Mouse (Mus musculus) ovary, postnatal 36 days (tissue): ENCODE results near the gene Sh3pxd2a.

Source experiments
- DNase-seq: peaks from one replicate; pipeline ENCODE4 v3.0.0; 2022; ENCODE audit warnings: low spot score, mixed read lengths

Sh3pxd2a gene

GRCm38 (mm10) chr19:47439726-47440434 lies 24.3 kb downstream of the Sh3pxd2a start:
- DNase-seq = no peak

GRCm38 (mm10) chr19:47438445-47438844 lies 25.8 kb downstream of the Sh3pxd2a start:
- peak; percentile 67 for DNase-seq

- no peak for DNase-seq
Observed at GRCm38 (mm10) chr19:47437040-47437439, 27.2 kb downstream of the Sh3pxd2a start.

DNA sequence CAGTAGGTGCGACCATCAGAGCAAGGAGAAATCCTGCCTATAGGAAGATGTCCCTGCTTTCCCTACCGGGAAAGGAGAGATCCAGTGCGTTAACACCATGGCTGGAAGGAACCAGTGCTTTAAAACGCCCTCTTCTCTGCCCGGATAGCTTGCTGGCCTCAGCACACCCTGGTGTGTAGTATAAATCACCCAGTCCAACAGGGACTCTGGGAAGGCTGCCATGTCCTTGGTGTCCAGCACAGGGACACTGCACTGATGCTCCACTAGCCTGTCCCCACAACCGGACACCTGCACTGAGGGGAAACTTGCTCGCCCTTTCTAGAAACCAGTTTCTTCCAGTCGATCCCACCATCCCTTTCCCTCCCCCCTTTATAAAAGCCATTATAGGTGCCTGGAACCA lies 28.0 kb downstream of the Sh3pxd2a start:
- DNase-seq = no peak

DNA sequence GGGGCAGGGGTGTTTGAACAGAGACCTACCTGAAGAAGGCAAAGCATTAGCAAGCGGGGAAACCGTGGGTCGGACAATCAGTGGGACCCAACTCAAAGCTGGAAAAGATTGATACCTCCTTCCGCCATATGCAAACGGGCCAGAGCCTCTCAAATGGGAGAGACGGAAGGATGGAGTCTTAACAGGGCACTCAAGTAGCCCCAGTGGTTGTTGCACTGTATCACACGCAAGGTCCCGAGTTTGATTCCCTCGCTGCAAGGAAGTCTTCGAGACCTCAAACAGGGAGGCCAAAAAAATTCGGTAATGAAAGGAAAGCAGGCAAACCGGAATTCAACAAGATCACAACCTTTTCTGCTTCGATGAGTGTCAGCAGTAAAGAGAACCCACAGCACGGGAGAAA lies 29.5 kb downstream of the Sh3pxd2a start:
- DNase-seq = no peak

GRCm38 (mm10) chr19:47432339-47432738 lies 31.9 kb downstream of the Sh3pxd2a start:
- DNase-seq = peak; percentile 37

DNA sequence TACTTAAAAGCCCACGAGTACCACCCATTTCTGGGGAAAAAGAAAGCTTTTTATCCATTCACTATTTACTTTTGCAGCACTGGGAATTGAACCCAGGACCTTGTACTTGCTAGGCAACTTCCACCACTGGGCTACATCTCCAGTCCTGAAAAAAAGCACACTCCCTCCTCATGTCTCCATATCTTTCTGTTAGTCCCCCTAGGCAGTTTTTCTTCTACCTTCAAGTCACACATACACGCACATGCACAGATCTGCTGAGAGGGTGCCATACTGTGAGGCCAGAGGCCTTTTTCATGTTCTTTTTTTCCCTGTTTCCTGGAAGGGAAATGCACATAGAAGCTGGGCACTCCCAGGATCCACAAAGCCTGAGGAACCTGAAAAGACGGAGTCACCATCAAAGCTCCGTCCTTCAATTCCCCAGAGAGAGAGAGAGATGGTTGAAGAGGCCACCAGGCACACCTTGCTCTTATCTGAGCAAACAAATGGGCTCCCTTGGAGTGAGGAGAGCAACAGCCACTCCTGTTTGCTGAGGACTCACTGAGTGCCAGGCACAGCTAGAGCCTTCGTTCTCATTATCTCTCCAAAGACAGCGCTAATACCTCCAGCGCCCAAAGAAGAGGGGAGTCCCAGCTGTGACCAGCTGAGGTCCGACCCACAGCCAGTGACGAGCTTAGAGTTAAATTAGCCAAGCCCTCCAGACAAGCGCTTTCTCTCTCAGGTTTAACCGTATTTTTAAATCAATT lies 32.8 kb downstream of the Sh3pxd2a start:
- DNase-seq = no peak

DNA sequence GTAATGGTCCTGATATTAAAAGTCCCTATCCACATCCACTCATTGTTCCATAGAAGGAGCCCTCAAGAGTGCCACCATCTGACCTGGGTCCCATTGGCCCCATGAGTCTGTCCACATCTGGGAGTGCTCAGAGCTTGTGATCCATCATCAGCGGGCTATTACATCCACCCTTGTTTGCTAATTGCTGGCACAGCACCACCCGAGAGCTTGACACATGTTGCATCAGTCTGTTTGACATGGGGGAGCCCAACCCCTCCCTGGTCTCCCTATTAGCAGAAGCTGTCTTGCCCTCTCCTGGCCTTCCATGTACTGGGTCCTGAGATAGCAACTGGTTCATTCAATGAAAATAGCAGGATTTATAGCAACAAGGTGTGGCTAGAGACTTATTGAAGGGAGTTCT lies 34.0 kb downstream of the Sh3pxd2a start:
- no peak for DNase-seq

GRCm38 (mm10) chr19:47429245-47429644 lies 35.0 kb downstream of the Sh3pxd2a start:
- DNase-seq = no peak

GRCm38 (mm10) chr19:47428794-47429193 lies 35.4 kb downstream of the Sh3pxd2a start:
- no peak for DNase-seq

GRCm38 (mm10) chr19:47427841-47428789 lies 36.1 kb downstream of the Sh3pxd2a start:
- DNase-seq = no peak

- DNase-seq = no peak
Observed at GRCm38 (mm10) chr19:47423632-47424031, 40.6 kb downstream of the Sh3pxd2a start.

DNA sequence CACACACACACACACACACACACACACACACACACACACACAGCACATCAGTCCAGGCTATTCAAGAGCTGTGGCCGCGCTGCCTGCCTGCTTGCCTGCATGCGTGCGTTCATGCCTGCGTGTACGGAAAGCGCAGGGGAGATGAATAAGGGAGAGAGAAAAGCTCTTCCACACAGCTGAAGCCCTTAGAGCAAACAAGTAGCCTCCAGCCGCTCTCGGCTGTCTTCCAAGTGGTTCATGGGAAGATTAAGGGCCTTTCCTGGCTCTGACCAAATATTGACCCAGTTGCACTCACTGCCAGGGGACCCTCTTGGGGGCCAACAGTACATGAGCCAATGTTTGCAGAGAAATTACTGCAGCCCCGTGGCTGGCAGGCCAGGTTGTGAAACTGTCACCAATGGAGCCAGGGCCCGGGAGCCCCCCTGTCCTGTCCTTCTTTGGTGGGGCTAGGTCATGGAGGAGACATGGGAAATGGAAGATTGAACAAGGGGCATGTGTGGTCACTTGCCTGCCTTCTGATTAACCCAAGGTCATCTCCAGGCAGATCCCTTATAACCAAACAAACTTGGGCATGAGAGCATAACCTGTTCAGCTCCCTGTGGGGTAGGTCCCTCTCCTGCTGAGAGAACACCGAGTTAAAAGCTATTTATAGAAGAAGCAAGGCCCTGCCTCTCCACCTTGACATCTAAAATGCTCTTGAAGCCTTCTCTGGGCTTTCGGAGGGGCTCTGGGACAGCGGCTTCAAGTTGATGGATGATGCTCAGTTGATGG lies 42.9 kb downstream of the Sh3pxd2a start:
- DNase-seq = no peak

DNA sequence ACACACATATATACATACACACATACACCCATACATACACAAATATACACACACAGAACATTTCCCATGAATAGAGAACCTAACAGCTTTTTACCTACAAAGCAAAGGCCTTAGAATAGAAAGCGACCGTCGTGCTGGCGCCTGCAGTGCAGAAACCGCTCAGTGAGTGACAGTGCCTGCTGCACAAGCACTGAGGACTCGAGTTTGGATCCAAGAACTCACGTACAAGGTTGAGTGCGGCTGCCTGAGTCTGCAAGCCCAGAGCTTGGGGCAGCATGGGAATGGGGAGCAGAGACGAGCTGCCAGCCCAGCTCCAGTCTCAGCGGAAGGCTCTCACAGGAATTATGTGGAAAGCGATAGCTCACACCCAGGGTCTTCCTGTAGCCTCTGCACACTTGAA lies 43.7 kb downstream of the Sh3pxd2a start:
- no peak for DNase-seq

GRCm38 (mm10) chr19:47419208-47419607 lies 45.0 kb downstream of the Sh3pxd2a start:
- no peak for DNase-seq

DNA sequence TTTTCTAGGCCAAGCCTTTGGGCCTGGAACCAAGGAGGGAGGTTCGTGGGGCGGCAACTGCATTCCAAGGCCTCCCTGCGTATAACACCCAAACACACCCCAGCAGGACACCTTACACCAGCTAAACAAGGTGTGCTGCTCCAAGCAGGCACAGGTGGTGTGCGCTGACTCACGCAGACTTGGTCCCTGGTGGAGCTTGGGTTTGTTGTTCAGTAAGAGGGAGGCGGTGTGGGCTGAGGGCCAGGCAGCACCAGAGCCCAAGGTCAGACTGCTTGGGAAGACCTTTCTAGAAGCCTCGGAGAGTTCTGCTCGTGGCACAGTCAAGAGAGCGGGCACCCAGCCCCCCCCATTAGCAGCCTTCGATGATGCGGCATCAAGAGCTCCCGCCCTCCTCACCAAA lies 48.0 kb downstream of the Sh3pxd2a start:
- DNase-seq = peak; percentile 64

DNA sequence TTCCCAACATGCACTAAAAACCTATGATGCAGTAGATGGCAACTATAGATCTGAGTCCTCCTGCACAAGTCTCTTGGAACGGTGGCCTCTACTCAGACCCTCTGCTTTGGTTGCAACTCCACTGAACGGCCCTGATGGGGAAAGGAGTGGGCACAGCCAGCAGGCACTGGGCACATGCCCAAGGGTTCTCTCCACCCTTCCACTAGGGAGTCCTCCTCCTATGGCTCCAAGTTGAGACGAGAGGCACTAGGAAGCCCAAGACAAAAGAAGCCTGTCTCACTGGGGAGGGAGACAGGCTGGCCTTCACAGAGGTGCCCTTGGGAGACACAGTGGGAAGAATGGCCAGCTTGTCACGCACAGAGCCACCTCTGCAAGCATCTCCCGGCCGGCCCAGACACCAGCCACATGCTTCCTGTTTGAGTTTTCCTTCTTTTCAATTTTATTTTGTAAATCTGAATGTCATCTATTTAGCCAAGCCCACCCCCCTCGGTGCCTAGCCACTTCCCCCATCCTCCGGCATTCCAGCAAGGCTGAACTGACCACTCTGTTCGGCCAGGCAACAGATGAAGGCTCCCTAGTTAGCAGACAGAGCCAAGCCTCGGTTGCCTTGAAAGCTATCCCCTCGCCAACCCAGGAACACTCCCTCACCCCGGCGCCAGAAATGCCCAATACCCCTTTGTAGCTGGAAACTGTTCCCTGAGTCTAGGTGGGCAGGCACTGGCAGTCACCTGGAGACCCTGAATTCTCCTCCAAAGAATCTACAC lies 49.9 kb downstream of the Sh3pxd2a start:
- peak; percentile 25 for DNase-seq

DNA sequence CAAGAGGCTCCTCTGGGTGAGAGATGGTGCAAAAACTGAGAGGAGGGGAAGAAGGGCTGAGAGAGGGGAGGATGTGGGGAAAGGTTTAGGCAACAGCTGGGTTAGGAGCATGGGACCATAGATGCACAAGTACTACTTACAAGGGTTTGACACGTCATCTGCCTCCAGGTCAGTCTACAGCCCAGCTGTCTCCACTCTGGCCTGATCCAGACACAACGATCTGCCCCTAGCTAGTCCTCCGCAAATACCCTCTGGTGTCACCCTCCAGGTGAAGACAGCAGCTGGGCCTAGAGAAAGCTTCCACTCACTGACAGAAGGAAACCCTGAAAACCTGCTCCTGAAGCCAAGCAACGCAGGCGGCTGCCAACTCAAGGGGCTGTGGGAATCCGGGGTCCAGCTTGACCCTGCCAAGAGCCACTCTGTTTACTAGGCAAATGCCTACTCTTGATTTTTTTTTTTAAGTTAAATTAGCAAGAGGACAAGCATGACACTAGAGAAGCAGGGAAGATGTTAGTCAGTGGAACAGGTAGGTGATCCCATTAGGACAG lies 50.7 kb downstream of the Sh3pxd2a start:
- DNase-seq = no peak

DNA sequence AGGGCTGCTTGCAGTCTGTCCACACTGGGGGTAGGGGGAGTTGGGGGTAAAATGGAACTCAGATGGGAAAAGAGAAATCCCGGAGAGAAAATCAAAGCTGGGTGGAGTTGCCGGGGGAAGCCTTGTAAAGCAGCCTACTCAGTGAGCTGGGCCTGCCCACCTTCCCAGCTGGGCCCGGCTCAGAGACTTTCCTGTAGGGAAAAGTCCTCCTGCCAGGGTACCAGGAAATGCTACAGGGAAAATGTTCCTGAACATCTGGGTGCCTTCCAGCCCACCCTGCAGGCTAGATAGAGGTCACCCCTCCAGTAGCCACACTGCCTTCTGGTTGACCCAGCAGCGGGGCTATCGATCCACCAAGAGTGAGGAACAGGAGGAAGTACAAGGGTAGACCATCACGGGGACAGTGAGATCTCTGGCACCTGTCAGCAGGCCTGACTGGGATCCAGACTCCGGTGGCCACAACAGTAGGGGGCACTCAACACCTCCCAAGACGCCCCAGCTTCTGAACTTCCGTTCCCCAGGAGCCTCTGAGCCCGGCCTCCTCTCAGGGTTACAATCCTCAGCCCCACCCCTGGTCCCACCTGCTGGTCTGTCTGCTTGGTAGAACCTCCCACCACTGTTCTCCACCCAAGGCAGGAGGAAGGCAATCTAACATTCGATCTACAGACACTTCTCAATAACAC lies 51.5 kb downstream of the Sh3pxd2a start:
- DNase-seq = no peak

DNA sequence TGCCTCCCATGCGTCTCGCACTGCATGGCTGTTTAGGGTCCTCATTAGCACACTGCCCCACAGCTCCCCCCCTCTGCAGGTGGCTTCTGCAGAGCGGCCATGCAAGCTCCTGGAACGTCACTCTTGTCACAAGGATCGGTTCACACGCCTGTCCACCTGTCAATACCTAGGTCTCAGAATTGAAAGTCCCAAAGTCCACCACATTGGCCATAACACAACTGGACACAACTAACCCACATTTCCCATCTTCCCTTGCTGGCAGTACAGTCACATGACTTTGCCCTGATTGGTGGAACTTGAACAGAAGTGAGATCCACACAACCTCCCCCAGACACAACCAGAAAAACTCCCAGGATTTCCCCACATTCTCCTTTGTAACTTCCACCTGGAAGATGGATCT lies 53.9 kb downstream of the Sh3pxd2a start:
- DNase-seq = no peak
